Mouse (Mus musculus) myocyte (in vitro differentiated cells): ENCODE measurements around the gene Ccdc177.

ENCODE experiments used
- CEBPB ChIP-seq: IDR thresholded peaks from 2 replicates; pipeline ENCODE4 v1.6.1; 2011; ENCODE audit warnings: mild to moderate bottlenecking, moderate library complexity; ENCODE audit not compliant: poor library complexity, insufficient read depth, severe bottlenecking
- E2F4 ChIP-seq: IDR thresholded peaks from one replicate; pipeline ENCODE4 v1.6.1; 2011; ENCODE audit warnings: mild to moderate bottlenecking, control low read depth, moderate library complexity; ENCODE audit not compliant: insufficient read depth
- MAX ChIP-seq: IDR thresholded peaks from one replicate; pipeline ENCODE4 v1.6.1; 2011; ENCODE audit warnings: low read depth, mild to moderate bottlenecking, control low read depth
- MYOD1 ChIP-seq, 3 experiments: IDR thresholded peaks; one replicate each; pipeline ENCODE4 v1.6.1; 2011; ENCODE audit warnings: control low read depth in 2 of 3, low read depth in 2 of 3, mild to moderate bottlenecking in 2 of 3, moderate library complexity in 1 of 3; ENCODE audit not compliant: insufficient read length in 2 of 3, control insufficient read depth in 1 of 3
- MYOG ChIP-seq, 3 experiments: IDR thresholded peaks; one replicate each; pipeline ENCODE4 v1.6.1; 2011; ENCODE audit warnings: control low read depth in 2 of 3, low read depth in 2 of 3, mild to moderate bottlenecking in 2 of 3; ENCODE audit not compliant: insufficient read length in 2 of 3, control insufficient read depth in 1 of 3, insufficient read depth in 1 of 3
- POLR2A ChIP-seq: IDR thresholded peaks from one replicate; pipeline ENCODE4 v1.6.1; 2011; ENCODE audit warnings: low read depth, mild to moderate bottlenecking, control low read depth, moderate library complexity; ENCODE audit not compliant: insufficient read length
- POLR2AphosphoS2 ChIP-seq: IDR thresholded peaks from one replicate; pipeline ENCODE4 v1.6.1; 2011; ENCODE audit warnings: low read depth, control low read depth; ENCODE audit not compliant: insufficient read length
- REST ChIP-seq: IDR thresholded peaks from one replicate; pipeline ENCODE4 v1.6.1; 2011; ENCODE audit warnings: mild to moderate bottlenecking, control low read depth, moderate library complexity; ENCODE audit not compliant: insufficient read depth, insufficient read length
- TCF12 ChIP-seq: IDR thresholded peaks from one replicate; pipeline ENCODE4 v1.6.1; 2011; ENCODE audit warnings: mild to moderate bottlenecking, control low read depth; ENCODE audit not compliant: poor library complexity, insufficient read depth, severe bottlenecking
- USF1 ChIP-seq: IDR thresholded peaks from one replicate; pipeline ENCODE4 v1.6.1; 2011; ENCODE audit warnings: low read depth, mild to moderate bottlenecking, control low read depth, moderate library complexity

- TF ChIP-seq POLR2A (no peak), MYOD1 (IDR thresholded peaks at IDR 0.05; ENCODE audit: control insufficient read depth in 1 of 3, insufficient read length in 2 of 3, low read depth in 2 of 3) (no peak), E2F4 (no peak), CEBPB (no peak), POLR2AphosphoS2 (no peak), USF1 (no peak), TCF12 (no peak), MAX (no peak), MYOG (IDR thresholded peaks at IDR 0.05; ENCODE audit: control insufficient read depth in 1 of 3, insufficient read depth in 1 of 3, insufficient read length in 2 of 3, low read depth in 2 of 3) (no peak), REST (no peak)
Observed at GRCm38 (mm10) chr12:80794522-80794921, 34.0 kb upstream of the Ccdc177 start.
